Comparison of ENCODE assay signal across 10 mouse cellular contexts in the genomic region with DNA sequence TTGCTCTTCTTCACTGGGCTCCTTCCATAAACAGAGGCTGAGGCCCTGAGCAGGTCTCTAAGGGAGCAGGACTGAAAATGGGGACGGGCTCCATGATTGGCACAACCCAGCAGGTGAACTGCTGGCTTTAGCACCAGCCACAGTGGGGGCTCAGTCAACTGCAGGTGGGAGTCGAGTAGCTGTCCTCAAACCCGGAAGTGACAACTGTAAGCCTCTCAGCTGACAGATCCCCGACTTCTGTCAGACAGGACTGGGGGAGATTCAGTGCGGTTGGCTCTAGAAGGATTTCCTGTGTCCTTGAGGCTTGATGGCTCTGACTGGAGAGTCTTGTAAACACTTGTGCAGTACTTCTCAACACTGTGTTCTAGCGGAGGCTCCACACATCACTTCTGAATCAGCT.
DNase-seq lines count a peak whose midpoint lies in the region; TF ChIP-seq lines count a peak whose summit lies in the region.
"Had no signal": no experiment of that assay in that cellular context is flagged by ENCODE, and none has a peak within 500 bp of the region (broad histone marks: within the 10 kb centered on the region; RNA-seq: fewer than 3 reads in every experiment).

No protein-coding gene starts in this region.

- DNase-seq in left cerebral cortex, adult 2 months (ENCODE audit: extremely low spot score in 1 of 2, low spot score in 2 of 2) = no peak
- no peak for DNase-seq in left cerebral cortex, adult 11 months (ENCODE audit: low spot score)
- DNase-seq in lung, postnatal 36 days = peak; percentile 52
- peak; percentile 64 to 74 for DNase-seq in thymus, postnatal 10 days (ENCODE audit: low spot score in 2 of 2)
- DNase-seq in urinary bladder, postnatal 36 days (ENCODE audit: low spot score in 2 of 2) = no peak
- DNase-seq in adipocyte (ENCODE audit: low spot score) = no peak
- no peak for DNase-seq in embryonic facial prominence, embryonic 10.5 days (ENCODE audit: low spot score)
- DNase-seq: kidney, adult 18-20 months had no signal

- no peak for TF ChIP-seq POLR2A in bone marrow, adult 2 months (IDR thresholded peaks at IDR 0.05; ENCODE audit: borderline replicate concordance, control insufficient read depth, low read depth, low read length)

- 8% methylated on average over 6 of the region's 6 CpGs for WGBS in bone marrow, adult 2 months
- 21% methylated on average over 6 of the region's 6 CpGs for WGBS in embryonic facial prominence, embryonic 10.5 days

- intact Hi-C loops in left cerebral cortex, adult 2 months (cut with DNase I) = no loop called here

- no peaks in the 10 kb centered on the region for H3K9me3 ChIP-seq in embryonic facial prominence, embryonic 10.5 days

- H3K4me1 ChIP-seq in bone marrow, adult 2 months (ENCODE audit: control insufficient read depth, insufficient read depth, low read length) = peaks cover 3% of the 10 kb centered on the region; the same call in 1 of the 2 replicates
- no peaks in the 10 kb centered on the region; the same call in 1 of the 2 replicates for H3K4me1 ChIP-seq in embryonic facial prominence, embryonic 10.5 days

- no peaks in the 10 kb centered on the region for H3K36me3 ChIP-seq in embryonic facial prominence, embryonic 10.5 days (replicated peaks)

- 0 out of 2 replicates have a peak overlapping the region, but pooled peaks have one; percentile 11 for H3K27ac ChIP-seq in left cerebral cortex, adult 2 months
- H3K27ac ChIP-seq in bone marrow, adult 2 months (ENCODE audit: control insufficient read depth, insufficient read depth, low read depth, low read length, poor library complexity) = peak overlapping the region; percentile 21
- H3K27ac ChIP-seq in embryonic facial prominence, embryonic 10.5 days (replicated peaks) = no peak overlapping the region

- no peak overlapping the region for H3K4me3 ChIP-seq in left cerebral cortex, adult 2 months
- H3K4me3 ChIP-seq in bone marrow, adult 2 months (replicated peaks; ENCODE audit: control insufficient read depth, low read depth, low read length) = peak overlapping the region; percentile 47
- no peak overlapping the region for H3K4me3 ChIP-seq in embryonic facial prominence, embryonic 10.5 days
- H3K4me3 ChIP-seq: erythroblast, embryonic 14.5 days had no signal

- H3K27me3 ChIP-seq in embryonic facial prominence, embryonic 10.5 days (replicated peaks; ENCODE audit: low read depth, poor library complexity, severe bottlenecking) = no peaks in the 10 kb centered on the region

- TF ChIP-seq CTCF in left cerebral cortex, adult 2 months (IDR thresholded peaks at IDR 0.05) = no peak
- TF ChIP-seq CTCF in bone marrow, adult 2 months (IDR thresholded peaks at IDR 0.05; ENCODE audit: control insufficient read depth, insufficient read depth, low read length) = no peak

Comparison
In these comparisons a context has a peak if more than half of its experiments do, and no peak if none do; other contexts are left out.
1. DNase-seq: peak in lung, postnatal 36 days (single experiment) and thymus, postnatal 10 days (2 of 2); none in left cerebral cortex, adult 2 months (0 of 2), left cerebral cortex, adult 11 months (single experiment), urinary bladder, postnatal 36 days (0 of 2), adipocyte (single experiment) and embryonic facial prominence, embryonic 10.5 days (single experiment).